Mouse (Mus musculus): ENCODE results near the gene Sirt3.
A peak's percentile ranks its signal among the peaks of the same experiment; 100 is the strongest.

The Sirt3 gene

DNA sequence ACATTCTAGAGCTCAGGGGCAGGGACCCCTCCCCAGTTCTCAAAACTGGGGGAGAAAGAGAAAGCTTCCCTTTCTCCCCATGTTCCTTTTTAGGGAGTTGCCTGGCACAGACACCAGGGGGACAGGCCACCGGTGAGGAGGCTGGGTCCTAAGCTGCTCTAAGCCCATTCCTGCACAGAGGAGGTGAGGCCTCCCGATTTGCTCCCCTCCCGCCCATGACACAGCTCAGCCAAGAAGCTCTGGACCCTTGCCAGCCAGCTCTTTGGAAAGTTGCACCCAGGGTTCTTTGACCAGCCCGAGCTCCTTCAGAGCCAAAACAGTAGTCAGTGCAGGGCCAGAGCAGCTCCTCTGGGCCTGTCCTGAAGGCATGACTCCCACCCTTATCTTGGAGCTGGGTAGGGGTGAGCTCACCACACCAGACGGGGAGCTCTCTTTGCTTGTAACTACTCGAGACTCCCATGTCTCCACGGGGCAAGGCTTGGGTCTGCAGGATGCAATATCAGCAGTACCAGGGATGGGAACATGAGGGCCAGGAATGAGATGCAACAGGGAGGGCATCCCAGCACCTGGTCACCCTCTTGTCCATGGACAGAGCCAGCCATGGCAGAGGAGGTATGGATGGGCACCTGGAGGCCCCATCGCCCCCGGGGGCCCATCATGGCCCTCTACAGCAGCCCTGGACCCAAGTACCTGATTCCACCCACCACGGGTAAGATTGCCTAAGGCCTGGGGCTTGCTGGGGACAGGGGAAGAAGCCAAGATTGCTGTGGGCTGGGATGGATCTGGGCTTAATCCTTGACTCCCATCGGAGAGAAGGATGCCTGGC, 34.1 kb downstream of the Sirt3 start, which contains the start of gene Odf3:
Gene Odf3 (plus strand): TSS at position 51 of the 826 bp plus-strand sequence.
- no peak for DNase-seq

- DNase-seq = no peak
Observed at GRCm38 (mm10) chr7:140846676-140847075, 35.4 kb downstream of the Sirt3 start.

DNA sequence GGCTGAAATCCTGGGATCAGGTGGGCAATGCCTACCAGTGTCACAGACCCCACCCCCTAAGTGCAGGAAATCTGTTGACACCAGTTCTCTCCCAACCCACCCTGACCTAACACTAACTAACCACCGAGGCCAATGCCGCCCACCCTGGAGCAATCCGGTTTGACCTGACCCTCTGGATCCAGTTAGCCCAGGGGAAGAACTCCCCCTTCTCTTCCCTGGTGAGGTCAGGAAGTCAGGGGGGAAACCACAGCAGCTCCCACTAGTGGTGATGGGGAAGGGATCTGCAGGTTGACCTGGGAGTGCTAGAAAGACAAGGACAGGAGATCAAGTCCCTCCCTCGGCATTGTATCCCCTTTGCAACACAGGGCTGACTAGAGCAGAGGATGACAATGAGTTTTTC, 36.4 kb downstream of the Sirt3 start:
- no peak for DNase-seq

- peak; percentile 89 for DNase-seq
Observed at GRCm38 (mm10) chr7:140844905-140845665, 37.0 kb downstream of the Sirt3 start, which contains the start of gene Scgb1c1. Gene Scgb1c1, plus strand, starts transcription at chr7:140845547.

DNA sequence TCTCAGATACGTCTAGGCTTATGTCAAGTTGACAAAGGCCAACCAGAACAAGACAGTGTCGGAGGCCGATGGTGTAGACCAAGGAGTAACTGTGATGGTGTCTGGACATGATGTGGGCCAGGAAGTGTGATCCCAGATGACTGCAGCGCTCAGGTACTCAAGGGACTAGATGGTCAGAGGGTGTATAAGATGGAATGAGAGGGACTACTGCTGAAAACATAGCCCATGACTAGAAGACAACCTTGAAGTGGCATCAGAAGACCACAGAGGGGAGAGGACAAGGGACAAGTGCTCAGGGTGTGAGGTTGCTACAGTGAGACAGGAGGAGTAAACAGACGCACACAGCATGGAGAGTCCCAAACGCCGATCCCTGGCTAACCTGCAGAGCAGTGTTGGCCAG, 38.3 kb downstream of the Sirt3 start:
- DNase-seq = no peak

DNA sequence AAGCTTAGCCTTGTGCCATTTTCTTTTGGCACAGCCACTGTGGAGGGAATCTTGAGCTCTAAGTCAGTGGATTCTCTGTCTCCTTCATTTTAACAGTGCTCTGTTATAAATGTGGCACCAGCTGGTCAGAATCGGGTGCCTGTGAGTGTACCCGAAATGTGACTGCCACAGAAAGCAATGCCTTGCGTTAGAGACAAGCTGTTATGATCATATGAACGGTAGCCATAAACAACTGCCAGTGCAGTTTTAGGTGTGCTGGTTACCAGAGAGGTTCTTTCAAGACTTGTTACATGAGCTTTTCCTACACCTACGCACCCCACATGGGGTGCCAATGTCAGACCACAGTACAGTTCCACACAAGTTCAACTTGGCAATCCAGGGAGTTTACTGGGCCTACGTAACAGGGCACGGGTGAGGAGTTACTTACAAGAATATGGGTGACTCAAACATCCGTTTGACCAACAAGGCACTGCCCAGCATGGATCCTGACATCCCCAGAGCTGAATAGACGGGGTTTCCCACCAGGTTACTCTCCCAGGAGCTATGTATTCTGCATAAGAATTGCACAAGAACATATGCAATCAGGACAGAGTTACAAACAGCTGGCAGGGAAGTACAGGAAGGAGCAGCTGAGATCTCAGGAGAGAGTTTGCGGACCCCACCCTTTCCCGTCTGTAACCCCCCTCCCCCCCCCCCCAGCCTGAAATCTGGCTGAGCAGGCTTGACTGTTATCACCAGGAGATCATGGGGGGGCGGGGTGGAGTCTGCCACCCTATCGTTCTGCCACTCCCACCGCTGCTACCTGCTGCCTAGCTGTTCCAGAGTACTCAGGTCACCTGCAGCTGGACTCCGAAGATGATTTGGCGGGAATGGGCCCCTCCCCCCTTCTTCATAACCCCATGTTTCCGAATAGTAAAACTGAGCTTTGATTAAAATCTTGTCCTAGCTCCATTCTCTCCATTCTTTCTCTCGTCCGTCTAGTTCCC, 41.1 kb downstream of the Sirt3 start:
- no peak for DNase-seq

- DNase-seq = no peak
Observed at GRCm38 (mm10) chr7:140839556-140839955, 42.6 kb downstream of the Sirt3 start.

DNA sequence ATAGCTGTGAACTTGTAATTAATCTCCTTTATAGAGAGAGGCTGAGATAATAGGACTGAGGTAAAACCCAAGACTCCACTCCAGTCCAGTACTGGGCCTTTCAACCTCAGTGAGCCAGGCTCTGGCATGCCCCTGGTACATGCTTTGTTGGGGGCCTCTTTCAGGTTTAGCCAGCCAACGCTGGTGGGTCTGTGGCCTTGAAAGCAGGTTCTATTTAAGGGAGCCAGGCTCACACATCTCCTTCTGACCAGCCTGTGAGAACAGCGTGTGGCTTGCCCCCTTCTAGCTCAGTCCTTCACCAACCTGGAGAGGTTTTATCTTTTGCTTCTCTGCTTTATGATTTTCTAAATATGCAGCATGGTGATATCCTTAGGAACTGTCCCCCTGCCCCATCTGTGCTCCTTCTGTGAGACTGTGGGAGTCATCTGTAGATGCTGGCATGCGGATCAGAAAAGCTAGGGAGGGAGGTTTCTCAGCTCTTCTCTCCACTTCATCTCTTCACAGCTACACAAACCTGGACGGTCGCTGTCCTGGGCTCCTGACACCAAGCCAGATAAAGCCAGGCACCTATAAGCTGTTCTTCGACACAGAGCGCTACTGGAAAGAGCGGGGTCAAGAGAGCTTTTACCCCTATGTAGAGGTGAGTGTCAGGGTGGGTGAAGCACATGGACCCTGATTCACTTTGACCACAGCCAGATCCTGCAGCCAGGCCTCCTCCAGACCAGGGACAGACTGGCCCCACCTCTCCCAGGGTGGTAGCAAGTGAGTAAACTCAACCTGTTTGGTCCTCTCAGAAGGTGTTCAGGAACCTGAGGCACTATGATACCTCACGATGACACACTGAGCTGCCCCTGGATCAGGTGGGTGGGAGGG, 45.6 kb downstream of the Sirt3 start:
- no peak for DNase-seq

- DNase-seq = no peak
Observed at GRCm38 (mm10) chr7:140835758-140836087, 46.4 kb downstream of the Sirt3 start.

- peak; percentile 28 for DNase-seq
Observed at GRCm38 (mm10) chr7:140834968-140835757, 46.9 kb downstream of the Sirt3 start, which contains the start of gene Urah. Gene Urah, plus strand, starts transcription at chr7:140835018.

DNA sequence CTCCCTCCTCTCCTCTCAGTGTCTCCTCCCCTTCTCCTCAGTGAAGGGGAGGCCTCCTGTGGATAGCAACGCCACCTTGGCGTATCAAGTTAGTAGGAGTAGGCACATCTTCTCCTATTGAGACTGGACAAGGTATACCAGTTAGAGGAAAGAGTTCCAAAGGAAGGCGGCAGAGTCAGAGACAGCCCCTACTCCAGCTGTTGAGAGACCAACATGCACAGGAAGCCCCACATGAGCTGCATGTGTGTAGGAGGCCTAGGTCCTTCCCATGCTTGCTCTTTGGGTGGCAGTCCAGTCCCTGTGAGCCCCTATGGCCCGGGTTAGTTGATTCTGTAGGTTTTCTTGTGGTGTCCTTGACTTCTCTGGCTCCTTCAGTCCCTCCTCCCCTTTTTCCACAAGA, 48.8 kb downstream of the Sirt3 start:
- no peak for DNase-seq

- no peak for DNase-seq
Observed at GRCm38 (mm10) chr7:140831447-140831846, 50.7 kb downstream of the Sirt3 start.

GRCm38 (mm10) chr7:140828171-140828881, 53.8 kb downstream of the Sirt3 start:
- DNase-seq = no peak

DNA sequence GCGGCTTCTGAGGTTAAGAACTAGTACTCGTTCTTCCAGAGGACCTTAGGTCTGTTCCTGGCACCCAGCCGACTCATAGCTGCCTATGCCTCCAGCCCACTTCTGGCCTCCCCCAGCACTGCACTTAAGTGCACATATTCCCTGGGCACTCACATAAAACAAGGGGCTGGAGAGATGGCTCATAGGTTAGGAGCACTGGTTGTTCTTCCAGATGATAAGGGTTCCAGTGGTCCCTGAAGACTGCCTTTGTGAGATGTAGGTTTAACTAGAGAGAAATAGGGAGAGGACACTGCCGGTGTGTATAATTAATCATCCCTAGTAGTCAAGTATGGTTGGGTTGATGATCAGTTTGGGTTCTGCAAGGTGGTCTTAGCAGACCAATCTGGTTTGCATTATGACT, 59.4 kb downstream of the Sirt3 start:
- DNase-seq = no peak

DNA sequence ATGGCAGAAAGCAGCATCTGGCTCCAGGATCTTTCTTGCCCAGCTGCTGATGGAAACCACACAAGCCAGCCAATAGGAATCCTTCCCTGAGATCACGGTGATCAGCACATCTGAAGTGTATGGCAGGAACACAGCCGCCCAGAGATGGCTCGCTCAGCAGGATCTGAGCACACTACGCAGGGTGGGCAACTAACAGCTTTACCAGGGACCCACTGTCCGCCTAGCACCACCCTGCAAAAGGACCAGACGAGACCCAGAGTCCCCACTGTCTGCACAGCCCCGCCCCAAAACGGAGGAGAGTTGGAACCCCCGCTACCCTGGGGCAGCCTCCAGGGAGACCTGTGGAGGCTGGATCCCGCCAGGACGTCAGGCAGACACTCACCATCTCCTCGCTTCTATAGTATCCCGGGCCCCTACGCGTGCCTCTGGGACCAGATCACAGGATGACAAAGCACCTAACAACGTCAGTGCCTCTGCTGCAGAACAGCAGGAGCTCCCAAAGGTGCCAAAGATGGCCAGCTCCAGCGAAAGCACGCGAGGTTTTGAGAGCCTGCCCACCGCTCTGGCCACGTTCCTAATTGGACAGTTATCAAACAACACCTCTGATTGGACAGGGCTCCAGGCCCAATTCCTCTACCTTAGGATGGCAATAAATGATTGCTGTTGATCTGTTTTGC, 60.3 kb downstream of the Sirt3 start, which contains the start of gene Zfp941:
Gene Zfp941 (minus strand): TSS at position 526 of the 677 bp plus-strand sequence.
- peak; percentile 39 for DNase-seq

DNA sequence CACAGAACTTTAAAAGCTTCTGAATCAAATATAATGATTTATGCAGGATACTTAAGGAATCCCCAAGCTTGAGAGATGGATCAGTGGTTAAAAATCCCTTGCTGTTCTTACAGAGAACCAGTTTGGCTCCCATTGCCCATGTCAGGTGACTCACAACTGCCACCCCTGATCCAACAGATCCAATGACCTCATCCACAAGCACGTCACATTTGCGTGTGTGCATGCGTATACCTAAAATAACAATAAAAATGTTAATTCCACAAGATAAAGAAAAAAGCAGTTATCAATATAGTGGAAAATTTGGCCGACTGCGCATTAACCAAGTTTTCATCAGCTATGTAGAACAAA, 60.8 kb downstream of the Sirt3 start:
- no peak for DNase-seq

GRCm38 (mm10) chr7:140820173-140820572, 61.9 kb downstream of the Sirt3 start:
- DNase-seq = no peak

All from liver (tissue).